Mouse (Mus musculus) forebrain, postnatal 0 days (tissue): Measurements from ENCODE around the gene Chd2. TPM values are rescaled to one million over a fixed set of nuclear protein-coding genes. Genes with fewer than 3 reads are reported as not detected.
A peak's percentile ranks its signal among the peaks of the same experiment; 100 is the strongest.

ENCODE experiments used
- ATAC-seq: fragments of 200-750 bp; cut with Nextera tagmentation; 2 replicates; pipeline ENCODE4 v1.8.0; 2017; ENCODE audit warnings: mild to moderate bottlenecking, moderate library complexity
- DNase-seq: peaks from one replicate; pipeline ENCODE4 v3.0.0-alpha.2; 2015
- H3K27ac ChIP-seq: fragments of 300-500 bp; sonication (generic); 2 replicates; pipeline ENCODE4 v1.5.1; 2014; ENCODE audit warnings: low read depth, mild to moderate bottlenecking, antibody characterized with exemption, low read length, moderate library complexity, mixed read lengths
- H3K27me3 ChIP-seq: fragments of 300-500 bp; sonication (generic); 2 replicates; pipeline ENCODE4 v1.6.1; 2014; ENCODE audit warnings: mild to moderate bottlenecking, low read length, mixed read lengths; ENCODE audit not compliant: insufficient read depth
- H3K36me3 ChIP-seq: fragments of 300-500 bp; sonication (generic); 2 replicates; pipeline ENCODE4 v1.6.1; 2014; ENCODE audit warnings: mild to moderate bottlenecking, moderate library complexity; ENCODE audit not compliant: insufficient read depth
- H3K4me1 ChIP-seq: fragments of 300-500 bp; sonication (generic); 2 replicates; pipeline ENCODE4 v1.6.1; 2014; ENCODE audit warnings: antibody characterized with exemption; ENCODE audit not compliant: insufficient read depth
- H3K4me2 ChIP-seq: fragments of 300-500 bp; sonication (generic); 2 replicates; pipeline ENCODE4 v1.6.1; 2014; ENCODE audit warnings: low read depth, mild to moderate bottlenecking, moderate library complexity
- H3K4me3 ChIP-seq: fragments of 300-500 bp; sonication (generic); 2 replicates; pipeline ENCODE4 v1.5.1; 2014; ENCODE audit warnings: low read depth, low read length, mixed read lengths
- H3K9ac ChIP-seq: fragments of 300-500 bp; sonication (generic); 2 replicates; pipeline ENCODE4 v1.6.1; 2014; ENCODE audit warnings: mild to moderate bottlenecking
- H3K9me3 ChIP-seq: fragments of 300-500 bp; sonication (generic); 2 replicates; pipeline ENCODE4 v1.6.1; 2016; ENCODE audit warnings: low read length
- CTCF ChIP-seq: sonication (generic); IDR thresholded peaks from 2 replicates; pipeline ENCODE4 v1.5.1; 2016; ENCODE audit warnings: antibody characterized with exemption, control low read depth, low read depth
- WGBS: fragments of 180-500 bp; shearing (Covaris S2); extraction: QIAGEN DNeasy Blood & Tissue Kit; methylation state at CpG from one replicate; pipeline ENCODE4 v1.1.7; 2014; 5-methylcytosine and 5-hydroxymethylcytosine counted together
- polyA plus RNA-seq: library from polyadenylated mRNA; unstranded; fragments of >200 nt; fragmentation: Nextera tagmentation; extraction: Ambion mirVana; gene quantifications from 2 replicates; pipeline ENCODE4 v1.2.1, GENCODE M21; 2015
- total RNA-seq: library from RNA; depleted of rRNA; stranded (reverse); fragments of >200 nt; gene quantifications from 2 replicates; pipeline ENCODE4 v1.2.3, GENCODE M21; 2014

Gene Chd2
- total and polyA plus RNA-seq, 2 experiments from 2014 or later: 32.0 to 53.9 TPM

DNA sequence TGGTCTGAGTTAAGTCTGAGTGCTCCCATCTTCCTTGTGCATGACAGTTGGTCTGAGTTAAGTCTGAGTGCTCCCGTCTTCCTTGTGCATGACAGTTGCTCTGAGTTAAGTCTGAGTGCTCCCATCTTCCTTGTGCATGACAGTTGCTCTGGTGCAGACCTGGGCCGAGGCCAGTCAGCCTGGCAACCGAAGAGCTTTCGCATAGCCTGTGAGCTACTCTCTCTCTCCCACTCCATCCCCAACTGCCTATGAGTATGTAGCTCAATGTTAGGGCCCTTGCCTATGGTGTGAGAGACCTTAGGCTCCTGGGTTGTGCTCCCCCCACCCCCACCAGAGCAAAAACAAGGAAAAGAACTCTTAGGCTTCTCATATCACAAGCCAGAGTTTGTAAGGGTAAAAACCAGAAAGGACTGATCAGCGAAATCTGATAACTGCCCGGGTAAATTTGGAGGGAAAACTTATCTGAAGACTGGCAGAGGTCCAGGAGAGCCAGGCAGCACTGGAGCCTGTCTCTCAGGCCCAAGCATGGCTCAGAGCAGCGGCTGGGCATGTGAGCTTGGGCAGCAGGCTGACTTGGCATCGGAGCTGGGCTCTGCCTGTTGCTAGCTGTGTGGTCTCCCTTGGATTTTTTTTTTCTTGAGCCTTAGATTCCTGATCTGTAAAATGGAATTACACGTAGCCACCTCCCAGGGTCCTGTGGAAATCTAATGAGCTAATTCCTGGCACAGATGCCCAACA lies 120.2 kb downstream of the Chd2 start:
- ATAC-seq: peak; percentile 34
- H3K27ac ChIP-seq: no peak overlapping the region

DNA sequence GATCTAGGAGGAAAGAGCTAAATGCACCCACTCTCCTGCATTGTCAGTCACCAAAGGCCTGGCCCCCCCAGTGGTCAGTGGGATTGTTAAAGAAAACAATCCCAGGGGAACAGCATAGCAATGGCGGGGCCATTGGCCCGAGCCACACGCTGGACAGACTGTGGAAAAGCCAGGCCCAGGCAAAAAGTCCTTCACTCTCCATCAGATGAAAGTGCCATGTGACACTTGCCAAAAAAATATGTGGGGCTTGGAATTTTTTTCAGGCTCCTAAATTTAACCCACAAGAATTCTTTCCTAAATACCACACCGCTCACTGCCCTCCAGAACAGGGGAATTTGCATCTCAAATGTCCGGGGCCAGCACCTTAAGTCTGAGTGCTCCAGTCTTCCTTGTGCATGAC lies 120.8 kb downstream of the Chd2 start:
- H3K36me3 ChIP-seq: peaks cover 24% of the 10 kb centered on the region
- no peak overlapping the region; the same call in 1 of the 2 replicates for H3K27ac ChIP-seq
- H3K9me3 ChIP-seq: no peaks in the 10 kb centered on the region
- H3K27me3 ChIP-seq: no peaks in the 10 kb centered on the region
- H3K4me3 ChIP-seq: no peak overlapping the region
- no peak overlapping the region for H3K4me2 ChIP-seq
- WGBS: 39% methylated on average over 5 of the region's 5 CpGs
- ATAC-seq: no peak
- H3K9ac ChIP-seq: no peak overlapping the region
- no peaks in the 10 kb centered on the region for H3K4me1 ChIP-seq
- DNase-seq: no peak
- no peak for TF ChIP-seq CTCF

More for the DNA sequence above, 120.2 kb downstream of the Chd2 start:
- peak; percentile 63 for DNase-seq
- no peak for TF ChIP-seq CTCF
- H3K4me3 ChIP-seq: no peak overlapping the region
- H3K36me3 ChIP-seq: peaks cover 24% of the 10 kb centered on the region
- no peaks in the 10 kb centered on the region for H3K27me3 ChIP-seq
- 29% methylated on average over 9 of the region's 9 CpGs for WGBS
- H3K9me3 ChIP-seq: no peaks in the 10 kb centered on the region
- H3K4me2 ChIP-seq: no peak overlapping the region
- no peak overlapping the region for H3K9ac ChIP-seq
- no peaks in the 10 kb centered on the region for H3K4me1 ChIP-seq

DNA sequence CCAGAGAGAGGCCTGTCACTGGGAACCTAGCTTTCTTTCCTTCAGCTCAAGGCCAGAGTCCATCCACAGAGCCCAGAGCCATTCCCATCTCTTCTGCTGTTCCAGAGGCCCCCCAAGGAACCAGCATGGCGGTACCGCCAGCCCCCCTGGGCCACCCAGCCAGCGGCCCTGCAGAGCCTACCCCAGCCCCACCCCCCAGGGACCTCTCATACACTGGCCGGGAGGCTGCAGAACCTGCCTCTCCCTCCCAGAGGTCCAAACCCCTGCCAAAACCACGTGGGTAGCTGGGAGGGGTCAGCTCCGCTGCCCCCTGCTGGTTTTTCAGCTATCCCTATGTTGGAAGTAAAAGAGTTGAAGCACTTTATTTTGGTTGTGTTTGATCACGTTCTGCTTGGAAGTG lies 122.3 kb downstream of the Chd2 start:
- Histone ChIP-seq H3K36me3 (peaks cover 24% of the 10 kb centered on the region), H3K27me3 (no peaks in the 10 kb centered on the region), H3K4me1 (no peaks in the 10 kb centered on the region), H3K9ac (no peak overlapping the region), H3K27ac (no peak overlapping the region), H3K9me3 (no peaks in the 10 kb centered on the region), H3K4me3 (no peak overlapping the region), H3K4me2 (no peak overlapping the region)
- 28% methylated on average over 7 of the region's 7 CpGs for WGBS
- TF ChIP-seq CTCF: peak; percentile 39; the same call in 1 of the 2 replicates
- 0 out of 2 replicates have a peak, but pooled peaks have one; percentile 7 for ATAC-seq
- DNase-seq: peak; percentile 38

DNA sequence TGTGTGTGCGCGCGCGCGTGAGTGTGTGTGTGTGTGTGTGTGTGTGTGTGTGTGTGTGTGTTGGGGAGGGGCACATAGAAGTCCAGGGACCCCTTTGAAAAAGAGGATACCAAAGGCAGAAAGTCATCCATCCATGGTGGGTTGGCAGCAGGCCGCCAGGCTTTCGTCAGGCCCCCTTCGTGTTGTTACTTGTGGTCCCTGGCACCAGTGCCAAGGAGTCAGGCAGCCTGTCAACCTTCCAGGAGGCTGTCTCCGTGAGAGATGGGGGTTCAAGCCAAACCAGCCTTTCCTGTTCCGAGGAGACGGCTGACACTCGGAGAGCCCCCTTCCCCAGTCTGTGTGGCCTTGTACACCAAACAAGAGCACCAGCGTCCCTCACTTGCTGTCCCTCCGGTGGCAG lies 127.4 kb downstream of the Chd2 start:
- DNase-seq (no peak), ATAC-seq (no peak)
- Histone ChIP-seq H3K4me2 (no peak overlapping the region), H3K4me3 (no peak overlapping the region), H3K27me3 (no peaks in the 10 kb centered on the region), H3K36me3 (peaks cover 33% of the 10 kb centered on the region), H3K4me1 (no peaks in the 10 kb centered on the region), H3K9me3 (no peaks in the 10 kb centered on the region), H3K27ac (no peak overlapping the region), H3K9ac (no peak overlapping the region)
- no peak for TF ChIP-seq CTCF
- 63% methylated on average over 12 of the region's 14 CpGs for WGBS

DNA sequence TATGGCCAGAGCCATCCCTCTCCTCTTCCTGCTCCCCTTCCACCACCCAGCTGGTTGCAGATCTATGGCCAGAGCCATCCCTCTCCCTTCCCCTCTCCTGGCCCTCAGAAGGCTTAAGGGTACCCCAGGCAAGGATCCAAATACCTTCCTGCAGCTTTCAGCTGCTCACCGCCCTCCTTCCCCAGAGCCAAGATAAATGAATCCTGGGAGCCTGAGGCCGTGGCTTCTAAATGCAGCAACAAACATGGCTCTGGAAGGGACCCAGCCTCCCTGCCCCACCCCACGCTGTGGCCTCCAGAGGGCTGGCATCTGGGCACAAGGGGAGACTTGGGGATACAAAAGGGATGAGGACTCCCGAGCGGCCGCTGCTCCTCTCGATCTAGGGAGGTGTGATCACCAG lies 129.2 kb downstream of the Chd2 start:
- Histone ChIP-seq H3K27ac (no peak overlapping the region), H3K9me3 (no peaks in the 10 kb centered on the region), H3K27me3 (no peaks in the 10 kb centered on the region), H3K4me3 (no peak overlapping the region), H3K9ac (no peak overlapping the region), H3K4me1 (no peaks in the 10 kb centered on the region), H3K36me3 (peaks cover 19% of the 10 kb centered on the region), H3K4me2 (no peak overlapping the region)
- TF ChIP-seq CTCF: no peak
- ATAC-seq (peak; percentile 30; the same call in 1 of the 2 replicates), DNase-seq (no peak)
- WGBS: 54% methylated on average over 7 of the region's 7 CpGs

DNA sequence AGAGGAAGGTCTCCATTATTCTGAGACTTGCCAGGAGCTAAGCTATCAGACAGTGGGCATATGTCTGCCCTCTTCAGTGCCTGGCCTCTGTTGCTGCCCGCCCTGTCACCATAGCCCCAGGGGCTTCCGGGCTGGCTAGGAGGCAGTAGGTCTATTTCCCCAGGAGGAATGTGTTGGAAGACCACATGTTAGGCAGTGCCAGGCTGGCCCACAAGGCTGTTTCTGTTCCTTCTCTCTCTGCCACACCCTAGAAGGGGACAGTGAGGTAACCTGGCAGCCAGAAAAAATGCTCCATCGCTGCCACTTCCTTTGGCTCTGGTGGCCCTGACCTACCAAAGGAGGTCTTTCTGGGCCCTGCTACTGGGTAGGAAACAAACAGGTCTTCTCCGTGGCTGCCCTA lies 129.6 kb downstream of the Chd2 start:
- Histone ChIP-seq H3K4me1 (no peaks in the 10 kb centered on the region), H3K9ac (no peak overlapping the region), H3K27me3 (no peaks in the 10 kb centered on the region), H3K9me3 (no peaks in the 10 kb centered on the region), H3K36me3 (peaks cover 15% of the 10 kb centered on the region), H3K4me3 (no peak overlapping the region), H3K27ac (no peak overlapping the region), H3K4me2 (no peak overlapping the region)
- ATAC-seq (peak; percentile 16; the same call in 1 of the 2 replicates), DNase-seq (no peak)
- WGBS: 65% methylated on average over 4 of the region's 4 CpGs
- TF ChIP-seq CTCF: no peak

DNA sequence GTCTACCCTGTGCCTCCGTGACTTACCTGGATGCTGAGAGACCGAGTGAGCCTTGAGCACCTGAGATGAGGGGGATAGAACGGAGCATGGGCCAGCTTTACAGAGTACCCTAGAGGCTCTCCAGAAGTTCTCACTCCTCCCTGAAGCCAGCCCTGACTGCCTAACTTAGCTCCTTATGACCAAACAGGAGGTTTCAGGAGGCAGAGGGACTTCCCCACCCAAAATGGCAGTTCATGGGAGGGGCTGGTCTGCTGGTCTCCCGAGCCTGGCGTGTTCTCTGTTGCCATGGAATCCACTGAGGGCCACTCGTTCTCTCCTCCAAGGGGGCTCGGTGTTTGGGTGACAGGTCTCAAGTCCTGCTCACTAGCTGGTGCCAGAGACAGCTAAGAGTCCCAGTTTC lies 130.1 kb downstream of the Chd2 start:
- Histone ChIP-seq H3K27me3 (no peaks in the 10 kb centered on the region), H3K4me1 (no peaks in the 10 kb centered on the region), H3K9me3 (no peaks in the 10 kb centered on the region), H3K4me2 (no peak overlapping the region), H3K4me3 (no peak overlapping the region), H3K36me3 (peaks cover 15% of the 10 kb centered on the region), H3K9ac (no peak overlapping the region), H3K27ac (no peak overlapping the region)
- WGBS: 51% methylated on average over 7 of the region's 7 CpGs
- no peak for DNase-seq
- no peak for TF ChIP-seq CTCF
- ATAC-seq: no peak
